Mouse (Mus musculus): Measurements from ENCODE around the gene Stk32b.

GRCm38 (mm10) chr5:37467646-37468045 lies 249.3 kb downstream of the Stk32b start:
- no peak for TF ChIP-seq POLR2A (IDR thresholded peaks at IDR 0.05; ENCODE audit: low read depth, low read length)
- no peak for TF ChIP-seq CTCF (IDR thresholded peaks at IDR 0.05; ENCODE audit: borderline replicate concordance, insufficient read depth, low read length)
